Mouse (Mus musculus) small intestine, adult 2 months (tissue): ENCODE measurements at regions not wholly inside any gene's neighbourhood (a gene's known extent, or its start where the extent isn't known, plus 50 kb on each side); places are given as distances from the start of the nearest gene placed in this dataset.

Source experiments
- CTCF ChIP-seq: fragments of 200-500 bp; IDR thresholded peaks from 2 replicates; pipeline ENCODE4 v1.5.1; 2012; ENCODE audit warnings: low read depth, mild to moderate bottlenecking, control low read depth, inconsistent platforms, low read length, moderate library complexity, mixed read lengths; ENCODE audit not compliant: insufficient replicate concordance, insufficient read length; ENCODE audit errors: extremely low read depth
- POLR2A ChIP-seq: fragments of 200-500 bp; IDR thresholded peaks from 2 replicates; pipeline ENCODE4 v1.6.1; 2012; ENCODE audit warnings: low read depth, mild to moderate bottlenecking, control low read depth, inconsistent platforms, low read length, moderate library complexity

DNA sequence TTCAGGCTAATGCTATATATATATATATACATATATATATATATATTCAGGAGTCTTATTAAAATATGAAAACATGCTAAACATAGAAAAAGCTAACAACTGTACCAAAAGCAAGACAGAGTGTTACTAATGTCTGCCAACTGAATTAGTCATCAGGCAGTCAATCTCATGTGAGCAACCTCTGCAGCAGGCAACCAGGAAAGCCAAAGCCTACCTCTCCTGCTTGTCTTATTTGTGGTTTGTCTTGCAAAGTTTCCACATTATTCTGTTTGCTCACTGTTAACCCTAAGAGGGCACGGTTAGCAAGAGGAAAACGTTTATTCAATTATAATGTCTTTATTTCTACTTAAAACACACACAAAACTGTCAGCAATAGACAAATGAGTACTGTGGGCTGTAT, 427.4 kb upstream of the Gm765 start:
- TF ChIP-seq CTCF: no peak
- no peak for TF ChIP-seq POLR2A
